Mouse (Mus musculus) lung, adult 2 months (tissue): ENCODE data around the gene Hnrnpll.

ENCODE experiments used
- CTCF ChIP-seq: fragments of 200-500 bp; IDR thresholded peaks from 2 replicates; pipeline ENCODE4 v1.5.1; 2011; ENCODE audit warnings: mild to moderate bottlenecking, low read length, control low read depth; ENCODE audit not compliant: insufficient read depth
- POLR2A ChIP-seq: fragments of 200-500 bp; IDR thresholded peaks from 2 replicates; pipeline ENCODE4 v1.6.1; 2011; ENCODE audit warnings: low read depth, mild to moderate bottlenecking, control low read depth, low read length, borderline replicate concordance; ENCODE audit errors: extremely low read depth

DNA sequence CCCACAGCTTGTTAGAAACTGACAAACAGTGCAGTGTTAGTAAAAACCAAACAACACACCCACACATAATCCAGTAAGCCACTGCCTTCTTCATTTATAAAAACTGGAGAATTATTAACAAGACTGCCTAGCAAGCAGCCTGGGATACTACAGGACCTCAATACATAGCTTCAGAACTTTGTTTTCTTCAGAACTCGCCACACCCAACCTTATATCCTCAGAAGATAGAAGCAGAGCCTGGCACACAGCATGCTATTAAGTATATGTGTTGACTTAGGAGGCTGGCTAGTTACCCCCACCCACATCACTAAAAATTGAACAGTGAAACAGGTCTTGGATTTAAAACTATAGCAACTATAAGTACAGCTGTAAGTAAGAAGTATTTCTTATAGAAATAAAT lies 10.5 kb downstream of the Hnrnpll start:
- TF ChIP-seq CTCF (no peak), POLR2A (no peak)
